Mouse (Mus musculus) erythroblast, embryonic 14.5 days (primary cell): ENCODE data around the gene Gm20683.

Experiments used
- GATA1 ChIP-seq: IDR thresholded peaks from 2 replicates; pipeline ENCODE4 v1.6.1; 2012; ENCODE audit warnings: low read length, inconsistent platforms, mixed read lengths
- TAL1 ChIP-seq: IDR thresholded peaks from 3 replicates; pipeline ENCODE4 v1.6.1; 2012; ENCODE audit warnings: low read length, inconsistent platforms, mixed read lengths

DNA sequence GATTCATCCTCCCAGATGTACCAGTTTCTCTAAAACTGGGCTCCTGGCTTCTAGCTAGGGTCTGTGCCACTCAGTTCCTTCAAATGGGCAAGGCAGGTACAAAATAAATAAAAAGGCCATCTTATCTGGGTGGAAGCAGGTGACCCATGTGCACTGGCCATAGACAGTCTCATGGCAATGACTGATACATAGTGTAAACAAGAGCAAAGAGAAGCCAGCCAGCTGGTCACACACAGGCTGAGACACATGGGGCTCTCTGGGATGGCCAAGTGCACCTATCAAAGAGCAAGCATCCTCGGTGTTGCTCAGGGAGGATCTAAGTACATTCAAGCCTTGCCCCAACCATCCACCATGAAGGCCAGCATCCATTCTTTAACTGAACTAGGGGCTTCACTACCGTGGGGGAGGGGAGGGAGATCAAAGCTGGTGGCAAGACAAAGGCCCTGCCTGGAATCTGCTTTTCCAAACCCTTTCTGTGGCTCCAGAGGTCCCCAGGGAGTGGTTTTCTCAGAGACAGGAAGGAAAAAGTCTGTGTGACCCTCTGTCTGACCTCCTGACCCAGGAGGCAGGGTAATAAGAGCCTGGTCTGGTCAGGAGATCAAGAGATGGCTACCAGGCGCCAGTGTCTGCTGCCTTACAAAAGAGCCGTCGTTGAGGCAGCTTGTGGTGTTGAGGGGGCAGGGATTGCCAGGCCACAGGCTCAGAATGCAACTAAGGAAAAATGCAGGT lies 39.5 kb upstream of the Gm20683 start:
- TF ChIP-seq GATA1 (no peak), TAL1 (no peak)
